Mouse (Mus musculus) frontal cortex, postnatal 10 days (tissue): ENCODE measurements around the gene Lrwd1.
"Not testable (repeated sequence)": the region's sequence is repeated elsewhere in the genome, so short reads cannot be mapped to it uniquely, and the experiment has no call there.

Experiments used
- DNase-seq, 2 experiments: peaks; one replicate each; pipeline ENCODE4 v3.0.0; 2022; ENCODE audit warnings: low spot score in 2 of 2, mixed read lengths in 1 of 2

The Lrwd1 gene

GRCm38 (mm10) chr5:136135571-136136291, at the start of gene Lrwd1, which contains the start of gene Alkbh4:
Gene Lrwd1 (minus strand): TSS chr5:136136074.
Gene Alkbh4 (plus strand): TSS chr5:136136146.
- DNase-seq: peak; percentile 92 to 95

- DNase-seq: no peak
Observed at GRCm38 (mm10) chr5:136183766-136184165, 47.9 kb upstream of the Lrwd1 start.

DNA sequence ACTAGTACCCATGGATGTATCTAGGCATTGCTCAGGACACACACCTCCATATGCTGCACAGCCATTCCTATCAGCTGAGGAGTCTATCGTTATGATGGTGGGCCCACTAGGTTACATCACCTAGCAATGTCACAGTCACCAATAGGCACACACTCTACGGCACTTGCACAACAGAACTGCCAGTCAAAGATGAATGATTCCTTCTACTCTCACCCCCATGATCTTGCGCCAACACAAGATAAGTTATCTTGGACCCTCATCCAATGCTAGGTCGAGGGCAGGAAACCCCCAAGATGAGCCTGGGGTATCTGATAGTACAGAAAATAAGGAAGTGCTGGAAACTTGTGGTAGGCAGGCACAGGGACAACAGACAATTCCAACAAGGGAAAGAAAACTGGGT, 47.0 kb upstream of the Lrwd1 start:
- DNase-seq: no peak

GRCm38 (mm10) chr5:136182049-136182448, 46.2 kb upstream of the Lrwd1 start:
- DNase-seq: no peak

DNA sequence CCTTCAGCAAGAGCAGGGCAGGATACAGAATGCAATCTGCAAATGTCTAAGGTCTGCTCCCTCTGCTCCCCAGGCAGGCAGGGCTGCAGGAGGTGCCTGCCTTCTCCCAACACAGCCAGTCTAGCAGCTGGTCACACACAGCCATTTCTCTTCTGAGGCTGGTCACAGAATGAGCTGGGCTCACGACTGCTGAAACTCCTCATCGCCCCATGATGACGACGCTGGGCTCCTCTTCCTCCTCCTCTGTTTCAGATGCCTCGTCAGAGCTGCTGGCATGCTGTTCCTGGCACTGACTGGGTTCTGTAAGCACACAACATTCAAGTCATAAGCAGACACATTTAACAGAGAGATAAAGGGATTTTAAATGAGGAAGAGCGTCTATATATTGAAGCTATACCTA, 45.3 kb upstream of the Lrwd1 start:
- no peak for DNase-seq

- no peak for DNase-seq
Observed at GRCm38 (mm10) chr5:136179594-136179993, 43.7 kb upstream of the Lrwd1 start.

- peak in 1 of 2 experiments; percentile 51 for DNase-seq
Observed at GRCm38 (mm10) chr5:136173606-136174463, 38.0 kb upstream of the Lrwd1 start.

DNA sequence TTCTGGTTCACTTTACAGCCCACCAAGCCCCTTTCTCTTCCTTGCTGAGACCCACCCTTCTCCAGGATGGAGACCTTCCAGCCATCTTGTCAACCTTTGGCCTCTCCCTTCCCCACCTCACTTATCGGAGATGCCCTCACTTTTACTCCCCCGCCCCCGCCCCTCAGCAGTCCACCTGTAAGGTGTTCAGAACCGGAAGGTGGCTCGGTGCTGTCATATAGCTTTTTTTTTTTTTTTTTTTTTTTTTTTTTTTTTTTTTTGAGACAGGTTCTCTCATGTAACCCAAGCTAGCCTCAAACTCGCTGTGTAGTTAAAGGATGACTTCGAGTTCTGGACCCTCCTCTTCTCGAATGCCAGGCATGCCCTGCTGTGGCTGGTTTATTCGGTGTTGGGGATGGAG, 37.1 kb upstream of the Lrwd1 start:
- no peak for DNase-seq

- no peak for DNase-seq
Observed at GRCm38 (mm10) chr5:136171363-136172341, 35.8 kb upstream of the Lrwd1 start.

- DNase-seq: peak; percentile 85 to 87
Observed at GRCm38 (mm10) chr5:136170512-136171362, 34.9 kb upstream of the Lrwd1 start, which contains the start of gene Orai2. Gene Orai2 (minus strand): TSS chr5:136170713.

DNA sequence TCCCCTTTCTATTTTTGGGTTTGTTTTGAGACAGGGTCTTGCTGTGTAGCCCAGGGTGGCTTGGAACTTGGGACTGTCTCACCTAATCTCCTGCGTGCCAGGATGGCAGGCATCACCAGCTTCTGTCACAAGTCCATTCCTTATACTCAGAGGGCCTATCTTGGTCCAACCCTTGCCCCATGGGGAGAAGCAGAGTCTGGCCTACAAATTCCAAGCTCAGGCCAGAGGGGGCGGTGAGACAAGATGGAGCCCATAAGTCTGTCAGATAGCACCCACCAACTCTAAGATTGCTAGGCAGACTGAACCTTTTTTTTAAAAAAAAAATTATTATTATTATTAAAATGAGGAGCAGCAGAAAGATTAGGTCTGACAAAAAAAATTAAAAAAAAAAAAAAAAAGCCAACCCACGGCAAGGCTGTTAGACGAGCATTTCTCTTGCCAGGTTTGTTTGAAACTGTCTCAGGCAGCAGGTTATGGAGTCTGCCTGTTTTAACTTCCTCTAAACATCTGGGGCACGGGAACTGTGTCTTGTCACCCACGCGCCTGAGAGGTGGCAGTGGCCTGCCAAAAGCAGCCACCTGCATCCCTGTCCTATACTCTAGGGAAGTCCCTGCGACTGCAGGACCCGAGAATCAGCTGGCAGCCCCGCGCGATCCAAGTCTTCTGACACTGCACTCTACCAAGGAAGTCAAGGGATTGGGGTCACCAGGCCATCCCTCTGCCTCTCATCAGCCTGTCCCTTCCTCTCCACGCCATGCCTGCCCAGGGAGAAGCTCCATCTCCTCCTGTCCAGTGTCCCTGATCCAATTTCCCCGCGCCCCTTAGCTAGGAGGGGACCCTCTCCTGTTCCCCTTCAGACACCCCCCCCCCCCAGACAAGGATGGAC, 34.0 kb upstream of the Lrwd1 start:
- DNase-seq: peak in 1 of 2 experiments; percentile 41

DNA sequence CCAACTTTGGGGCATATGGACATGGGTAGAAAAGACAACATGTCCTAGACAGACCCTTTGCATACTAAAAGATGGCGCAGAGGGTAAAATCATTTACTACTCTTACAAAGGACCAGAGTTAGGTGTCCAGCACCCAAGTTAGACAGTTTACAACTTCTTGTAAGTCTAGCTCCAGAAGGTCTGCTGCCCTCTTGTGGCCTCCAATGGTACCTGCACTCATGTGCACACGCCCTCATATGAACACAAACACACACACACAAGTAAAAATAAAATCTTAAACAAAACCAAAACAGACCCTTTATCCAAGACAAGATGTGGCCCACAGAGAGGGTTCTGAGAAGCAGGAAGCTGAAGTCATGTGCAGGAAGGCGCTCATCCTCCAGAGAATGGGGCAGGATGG, 32.2 kb upstream of the Lrwd1 start:
- no peak for DNase-seq

GRCm38 (mm10) chr5:136167296-136167695, 31.4 kb upstream of the Lrwd1 start:
- no peak for DNase-seq

- no peak for DNase-seq
Observed at GRCm38 (mm10) chr5:136165246-136165645, 29.4 kb upstream of the Lrwd1 start.

- no peak for DNase-seq
Observed at GRCm38 (mm10) chr5:136163807-136164474, 28.1 kb upstream of the Lrwd1 start.

DNA sequence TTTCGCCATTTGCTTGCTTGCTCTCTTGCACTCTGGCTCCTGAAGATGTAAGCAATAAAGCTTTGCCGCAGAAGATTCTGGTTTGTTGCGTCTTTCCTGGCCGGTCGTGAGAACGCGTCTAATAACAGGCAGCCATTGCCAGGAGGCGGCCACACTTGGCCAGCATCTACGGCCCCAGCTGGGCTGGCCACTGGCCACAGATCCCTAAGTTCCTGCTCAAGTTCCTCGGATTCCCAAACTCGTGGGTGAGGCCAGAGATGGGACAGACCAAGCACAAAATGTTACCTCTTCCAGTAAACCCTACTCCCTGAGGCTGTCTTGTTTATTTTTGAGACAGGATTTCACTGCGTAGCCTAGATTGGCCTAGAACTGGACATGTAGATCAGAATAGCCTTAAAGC, 24.2 kb upstream of the Lrwd1 start:
- DNase-seq: not testable (repeated sequence)

DNA sequence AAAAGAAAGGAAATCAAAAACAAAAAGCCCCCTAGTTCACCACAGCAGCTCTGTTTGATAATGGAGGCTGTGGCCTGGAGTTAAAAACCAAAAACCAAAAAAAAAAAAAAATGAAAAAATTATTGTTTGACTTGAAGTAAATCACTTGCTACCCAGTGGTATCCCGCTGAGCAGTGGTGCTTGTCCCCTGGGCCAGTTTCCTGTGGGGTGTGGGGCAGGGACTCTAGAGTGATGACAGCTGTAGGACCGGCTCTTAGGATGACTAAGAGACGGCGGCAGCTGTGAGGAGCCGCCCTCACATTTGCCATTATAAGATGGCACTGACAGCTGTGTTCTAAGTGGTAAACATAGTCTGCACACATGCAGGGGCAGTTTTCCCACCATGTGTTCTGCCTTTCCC, 19.5 kb upstream of the Lrwd1 start:
- no peak for DNase-seq

GRCm38 (mm10) chr5:136152365-136152764, 16.5 kb upstream of the Lrwd1 start:
- DNase-seq: no peak

GRCm38 (mm10) chr5:136149134-136149576, 13.3 kb upstream of the Lrwd1 start:
- not testable (repeated sequence) for DNase-seq
